Mouse (Mus musculus): ENCODE data around the gene Neo1.

DNA sequence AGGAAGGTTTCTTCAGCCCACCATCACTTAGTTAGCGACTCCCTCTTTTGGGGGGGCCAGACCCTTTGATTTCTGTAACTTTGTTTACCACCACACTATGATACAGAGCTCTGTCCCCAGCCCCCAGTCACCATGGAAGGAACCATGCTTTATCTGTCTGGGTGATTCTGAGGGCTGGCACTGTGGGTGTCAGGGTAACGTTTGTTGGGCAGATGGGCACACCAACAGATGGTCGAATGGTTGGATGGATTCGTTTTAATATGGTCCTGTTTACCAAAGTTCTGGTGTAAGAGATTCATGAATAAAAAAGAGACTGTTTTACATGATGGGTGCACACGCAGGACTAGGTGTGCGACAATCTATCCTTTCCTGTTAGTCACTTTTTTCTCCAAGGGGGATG, 22.9 kb upstream of the Neo1 start:
- TF ChIP-seq POLR2A (IDR thresholded peaks at IDR 0.05; ENCODE audit: borderline replicate concordance, low read depth, low read length) (no peak), CTCF (IDR thresholded peaks at IDR 0.05; ENCODE audit: low read depth, low read length) (no peak)

Data from bone marrow macrophage, adult 2 months (primary cell).